Mouse (Mus musculus) kidney, adult 2 months (tissue): Measurements from ENCODE around the gene Il27. TPM values are rescaled to one million over a fixed set of nuclear protein-coding genes. Genes with fewer than 3 reads are reported as not detected.

Experiments used
- DNase-seq: peaks from one replicate; pipeline ENCODE4 v3.0.0; 2021
- H3K27ac ChIP-seq: fragments of 200-500 bp; 2 replicates; pipeline ENCODE4 v1.5.1; 2012; ENCODE audit warnings: low read depth, low read length, control low read depth, inconsistent platforms; ENCODE audit not compliant: insufficient read depth
- H3K27me3 ChIP-seq: fragments of 200-500 bp; replicated peaks from 2 replicates; pipeline ENCODE4 v1.6.1; 2012; ENCODE audit warnings: mild to moderate bottlenecking, moderate library complexity, low read length, inconsistent platforms; ENCODE audit not compliant: control insufficient read depth, insufficient read depth
- H3K36me3 ChIP-seq: fragments of 200-500 bp; 2 replicates; pipeline ENCODE4 v1.6.1; 2012; ENCODE audit warnings: mild to moderate bottlenecking, moderate library complexity, low read length, inconsistent platforms; ENCODE audit not compliant: control insufficient read depth, insufficient read depth
- H3K4me1 ChIP-seq: fragments of 200-500 bp; 2 replicates; pipeline ENCODE4 v1.6.1; 2011; ENCODE audit warnings: low read length; ENCODE audit not compliant: control insufficient read depth, insufficient read depth
- H3K4me3 ChIP-seq: fragments of 200-500 bp; 2 replicates; pipeline ENCODE4 v1.5.1; 2011; ENCODE audit warnings: mild to moderate bottlenecking, low read depth, low read length, control low read depth; ENCODE audit not compliant: insufficient read depth
- CTCF ChIP-seq: fragments of 200-500 bp; conservative IDR thresholded peaks from 2 replicates; pipeline ENCODE4 v1.5.1; 2011; ENCODE audit warnings: low read depth, mild to moderate bottlenecking, control low read depth, low read length, moderate library complexity, mixed read lengths; ENCODE audit not compliant: insufficient read depth, insufficient read length
- POLR2A ChIP-seq: fragments of 200-500 bp; IDR thresholded peaks from one replicate; pipeline ENCODE4 v1.6.1; 2011; ENCODE audit warnings: low read depth, low read length, control low read depth
- WGBS: fragments of 180-500 bp; shearing (Covaris S2); methylation state at CpG from one replicate; pipeline ENCODE4 v1.1.7; 2018; 5-methylcytosine and 5-hydroxymethylcytosine counted together
- polyA plus RNA-seq: library from polyadenylated mRNA; depleted of rRNA; stranded (reverse); fragments of >200 nt; gene quantifications from 2 replicates; pipeline ENCODE4 v1.2.3, GENCODE M21; 2012

The Il27 gene
- polyA plus RNA-seq, 1 experiment = 0.13 TPM

DNA sequence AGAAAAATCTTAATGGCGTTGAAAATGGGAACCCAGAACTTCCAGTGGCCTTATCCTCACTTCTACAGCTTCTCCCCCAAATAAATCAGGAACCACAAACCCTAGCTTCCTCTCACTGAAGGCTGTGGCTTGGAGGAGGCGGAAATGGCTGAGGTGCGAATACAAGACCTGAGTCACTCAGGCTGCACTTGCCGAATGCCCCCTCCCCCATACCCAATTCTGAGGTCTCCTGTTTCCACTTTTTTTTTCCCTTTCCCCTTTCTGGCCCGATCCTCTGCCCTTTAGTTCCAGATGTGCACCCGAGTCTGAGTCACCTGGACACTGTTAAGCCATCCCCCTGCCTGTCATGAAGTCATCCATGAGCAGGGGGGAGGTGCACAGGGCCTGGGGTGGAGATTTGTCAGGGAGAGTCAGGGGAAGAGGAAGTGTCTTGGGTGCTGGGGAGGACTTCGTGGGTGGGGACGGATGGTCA, 10.2 kb downstream of the Il27 start, which contains the start of gene Apobr:
TSS of gene Apobr (plus strand) at position 437 of the 472 bp plus-strand sequence.
- no peaks in the 10 kb centered on the region for H3K4me1 ChIP-seq
- H3K27me3 ChIP-seq = no peaks in the 10 kb centered on the region
- 77% methylated on average over 8 of the region's 8 CpGs for WGBS
- no peak for TF ChIP-seq POLR2A
- TF ChIP-seq CTCF = no peak
- no peaks in the 10 kb centered on the region for H3K36me3 ChIP-seq
- DNase-seq = no peak
- H3K27ac ChIP-seq = peak within 1 kb of the TSS; percentile 98; the same call in 1 of the 2 replicates
- H3K4me3 ChIP-seq = no peak within 1 kb of the TSS

GRCm38 (mm10) chr7:126583761-126584160, 11.0 kb downstream of the Il27 start:
- DNase-seq = no peak
- peak overlapping the region; percentile 98 for H3K27ac ChIP-seq
- TF ChIP-seq POLR2A (no peak), CTCF (no peak)
- H3K27me3 ChIP-seq = no peaks in the 10 kb centered on the region
- H3K4me1 ChIP-seq = no peaks in the 10 kb centered on the region
- peak overlapping the region; percentile 75 for H3K4me3 ChIP-seq
- no peaks in the 10 kb centered on the region for H3K36me3 ChIP-seq
- 51% methylated on average over 6 of the region's 6 CpGs for WGBS

- Histone ChIP-seq H3K36me3 (no peaks in the 10 kb centered on the region), H3K4me3 (peak overlapping the region; percentile 75), H3K27ac (peak overlapping the region; percentile 98), H3K27me3 (no peaks in the 10 kb centered on the region), H3K4me1 (no peaks in the 10 kb centered on the region)
- under 1% methylated on average over 22 of the region's 22 CpGs for WGBS
- no peak for TF ChIP-seq POLR2A
- TF ChIP-seq CTCF = no peak
- DNase-seq = peak; percentile 95
Measured at GRCm38 (mm10) chr7:126583251-126583709, 11.5 kb downstream of the Il27 start.

- H3K36me3 ChIP-seq = no peaks in the 10 kb centered on the region
- 2% methylated on average over 20 of the region's 20 CpGs for WGBS
- H3K27ac ChIP-seq = peak overlapping the region; percentile 74; the same call in 1 of the 2 replicates
- H3K27me3 ChIP-seq = no peaks in the 10 kb centered on the region
- no peak for DNase-seq
- H3K4me3 ChIP-seq = peak overlapping the region; percentile 75
- TF ChIP-seq CTCF (no peak), POLR2A (no peak)
- no peaks in the 10 kb centered on the region for H3K4me1 ChIP-seq
Measured at GRCm38 (mm10) chr7:126582759-126583158, 12.0 kb downstream of the Il27 start.

- 85% methylated on average over 6 of the region's 6 CpGs for WGBS
- H3K27ac ChIP-seq = no peak overlapping the region; the same call in 1 of the 2 replicates
Measured at GRCm38 (mm10) chr7:126581661-126582060, 13.1 kb downstream of the Il27 start.

DNA sequence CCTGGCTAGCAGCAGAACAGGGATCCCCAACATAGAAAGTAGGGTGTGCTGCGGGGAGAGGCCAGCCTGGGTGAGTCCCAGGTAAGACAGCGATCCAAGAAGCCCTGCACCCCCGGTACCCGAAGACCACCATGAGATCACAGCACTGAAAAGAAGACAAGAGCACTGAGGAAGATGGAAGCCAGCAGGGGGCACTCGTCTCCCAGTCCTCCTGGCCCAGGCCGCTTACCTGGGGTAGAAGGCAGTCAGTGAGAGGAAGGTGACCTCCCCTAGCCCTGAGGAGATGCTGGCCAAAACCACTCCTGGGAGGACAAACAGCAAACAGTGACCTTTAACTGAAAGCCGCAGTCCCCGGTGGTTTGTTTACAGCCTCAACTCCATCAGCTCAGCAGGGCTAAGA, 15.6 kb downstream of the Il27 start:
- H3K27me3 ChIP-seq = no peaks in the 10 kb centered on the region
- no peak for TF ChIP-seq POLR2A
- TF ChIP-seq CTCF = peak; percentile 74
- no peak overlapping the region for H3K4me3 ChIP-seq
- peak overlapping the region; percentile 47 for H3K27ac ChIP-seq
- no peaks in the 10 kb centered on the region for H3K4me1 ChIP-seq
- no peaks in the 10 kb centered on the region for H3K36me3 ChIP-seq
- 47% methylated on average over 8 of the region's 8 CpGs for WGBS
- peak; percentile 77 for DNase-seq

More at GRCm38 (mm10) chr7:126581661-126582060, 13.1 kb downstream of the Il27 start:
- no peak for DNase-seq
- Histone ChIP-seq H3K4me3 (no peak overlapping the region), H3K4me1 (no peaks in the 10 kb centered on the region), H3K36me3 (no peaks in the 10 kb centered on the region), H3K27me3 (no peaks in the 10 kb centered on the region)
- TF ChIP-seq CTCF = no peak
- no peak for TF ChIP-seq POLR2A

- H3K27me3 ChIP-seq = no peaks in the 10 kb centered on the region
- 59% methylated on average over 8 of the region's 8 CpGs for WGBS
- H3K4me3 ChIP-seq = no peak overlapping the region
- peak; percentile 69 for DNase-seq
- H3K27ac ChIP-seq = no peak overlapping the region
- H3K36me3 ChIP-seq = no peaks in the 10 kb centered on the region
- H3K4me1 ChIP-seq = no peaks in the 10 kb centered on the region
- TF ChIP-seq POLR2A (no peak), CTCF (peak; percentile 63)
Measured at GRCm38 (mm10) chr7:126576946-126577345, 17.8 kb downstream of the Il27 start.
